Mouse (Mus musculus): ENCODE results near the gene Xpo6. TPM values are rescaled to one million over a fixed set of nuclear protein-coding genes. Genes with fewer than 3 reads are reported as not detected.

The Xpo6 gene
- polyA plus RNA-seq (2011; ENCODE audit: insufficient read depth, insufficient read length, low replicate concordance, missing spikeins) = 55.6 and 96.0 TPM in 2 replicates

DNA sequence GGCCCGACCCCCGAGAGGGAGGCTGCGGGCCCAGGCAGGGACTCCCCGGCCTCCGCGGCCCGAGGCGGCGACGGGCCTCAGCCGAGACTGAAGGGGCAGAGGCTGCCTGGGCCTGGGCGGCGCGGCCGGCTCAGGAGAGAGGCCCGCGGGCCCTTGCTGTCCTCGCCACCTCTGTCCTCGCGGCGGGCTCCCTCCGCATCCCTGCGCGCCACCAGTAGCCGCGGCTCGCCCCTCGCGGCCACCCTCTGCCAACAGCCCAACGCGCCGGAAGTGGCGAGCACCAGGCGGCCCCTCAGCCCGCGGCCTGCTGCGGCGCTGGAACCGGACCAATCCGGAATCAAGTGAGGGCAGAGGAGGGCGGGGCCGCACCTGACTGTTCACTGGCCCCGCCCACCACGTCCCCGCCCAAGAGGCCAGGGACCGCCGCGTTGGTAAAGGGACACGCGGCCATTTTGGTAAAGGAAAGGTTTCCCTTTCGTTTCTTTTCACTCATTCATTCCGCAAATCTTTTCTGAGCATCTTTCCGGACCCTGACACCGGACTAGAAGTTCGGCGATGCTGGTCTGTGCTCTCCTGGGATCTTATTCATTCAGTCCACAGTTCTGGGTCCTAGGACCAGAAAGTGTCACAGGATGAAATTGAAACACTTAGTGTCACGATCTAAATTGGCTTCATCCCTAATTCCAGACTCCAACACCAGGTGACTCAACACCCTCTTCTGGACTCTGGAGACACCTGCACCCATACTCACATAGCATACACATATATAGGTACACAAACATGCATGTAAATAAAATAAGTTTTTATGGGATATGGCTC lies at the start of gene Xpo6:
TSS of gene Xpo6 (minus strand) at position 324 of the 819 bp plus-strand sequence.
- Histone ChIP-seq H3K4me1 (ENCODE audit: control insufficient read depth, insufficient read depth, low read length) (no peaks in the 10 kb centered on the region; the same call in 1 of the 2 replicates), H3K4me3 (replicated peaks; ENCODE audit: control insufficient read depth, low read depth, low read length) (peak within 1 kb of the TSS; percentile 98), H3K27ac (ENCODE audit: control insufficient read depth, insufficient read depth, low read depth, low read length, poor library complexity) (peak within 1 kb of the TSS; percentile 94)
- under 1% methylated on average over 55 of the region's 57 CpGs for WGBS
- peak; percentile 92; the same call in 1 of the 2 replicates for TF ChIP-seq POLR2A (IDR thresholded peaks at IDR 0.05; ENCODE audit: borderline replicate concordance, control insufficient read depth, low read depth, low read length)
- TF ChIP-seq CTCF (IDR thresholded peaks at IDR 0.05; ENCODE audit: control insufficient read depth, insufficient read depth, low read length) = no peak

DNA sequence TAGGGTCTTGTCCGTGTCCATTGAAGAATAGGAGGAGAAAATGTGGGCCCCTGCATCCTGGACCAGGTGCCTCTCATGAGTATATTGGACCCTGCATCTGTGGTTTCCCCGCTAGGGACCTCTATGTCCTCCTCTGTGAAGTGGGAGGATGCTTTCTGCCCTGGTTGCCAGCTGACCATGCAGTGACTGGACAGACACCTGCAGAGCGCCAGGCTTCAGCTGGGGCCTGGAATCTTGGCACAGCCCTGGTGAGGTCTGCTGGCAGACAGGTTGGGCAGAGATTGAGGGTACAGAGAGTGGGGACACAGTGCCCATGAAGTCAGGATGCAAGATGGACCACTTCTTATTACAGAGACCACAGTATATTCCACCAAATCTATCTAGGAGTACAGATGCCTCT lies 49.7 kb upstream of the Xpo6 start:
- Histone ChIP-seq H3K27ac (ENCODE audit: control insufficient read depth, insufficient read depth, low read depth, low read length, poor library complexity) (no peak overlapping the region), H3K4me1 (ENCODE audit: control insufficient read depth, insufficient read depth, low read length) (no peaks in the 10 kb centered on the region), H3K4me3 (replicated peaks; ENCODE audit: control insufficient read depth, low read depth, low read length) (no peak overlapping the region)
- no peak for TF ChIP-seq CTCF (IDR thresholded peaks at IDR 0.05; ENCODE audit: control insufficient read depth, insufficient read depth, low read length)
- no peak for TF ChIP-seq POLR2A (IDR thresholded peaks at IDR 0.05; ENCODE audit: borderline replicate concordance, control insufficient read depth, low read depth, low read length)
- WGBS = 82% methylated on average over 3 of the region's 3 CpGs

DNA sequence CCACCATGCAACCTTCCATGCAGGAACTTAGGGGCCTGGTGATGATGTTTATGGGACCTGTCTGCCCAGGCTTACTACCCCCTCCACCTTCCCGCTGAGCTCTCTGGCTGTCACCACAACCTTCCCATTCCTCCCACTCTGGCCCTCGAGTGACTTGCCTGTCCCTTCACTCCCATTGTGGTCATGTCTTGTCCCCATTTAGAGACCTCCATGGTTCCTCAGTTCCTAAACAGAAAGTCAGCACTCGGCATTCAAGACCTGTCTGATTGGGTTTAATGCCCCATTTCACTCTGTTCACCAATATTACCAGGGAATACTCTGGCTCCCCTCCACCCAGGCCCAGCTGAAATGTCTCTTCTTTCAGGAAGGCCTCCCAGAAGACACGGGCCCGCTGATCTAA lies 48.8 kb upstream of the Xpo6 start:
- Histone ChIP-seq H3K27ac (ENCODE audit: control insufficient read depth, insufficient read depth, low read depth, low read length, poor library complexity) (no peak overlapping the region), H3K4me3 (replicated peaks; ENCODE audit: control insufficient read depth, low read depth, low read length) (no peak overlapping the region), H3K4me1 (ENCODE audit: control insufficient read depth, insufficient read depth, low read length) (no peaks in the 10 kb centered on the region)
- 75% methylated on average over 5 of the region's 5 CpGs for WGBS
- TF ChIP-seq CTCF (IDR thresholded peaks at IDR 0.05; ENCODE audit: control insufficient read depth, insufficient read depth, low read length) (no peak), POLR2A (IDR thresholded peaks at IDR 0.05; ENCODE audit: borderline replicate concordance, control insufficient read depth, low read depth, low read length) (no peak)

DNA sequence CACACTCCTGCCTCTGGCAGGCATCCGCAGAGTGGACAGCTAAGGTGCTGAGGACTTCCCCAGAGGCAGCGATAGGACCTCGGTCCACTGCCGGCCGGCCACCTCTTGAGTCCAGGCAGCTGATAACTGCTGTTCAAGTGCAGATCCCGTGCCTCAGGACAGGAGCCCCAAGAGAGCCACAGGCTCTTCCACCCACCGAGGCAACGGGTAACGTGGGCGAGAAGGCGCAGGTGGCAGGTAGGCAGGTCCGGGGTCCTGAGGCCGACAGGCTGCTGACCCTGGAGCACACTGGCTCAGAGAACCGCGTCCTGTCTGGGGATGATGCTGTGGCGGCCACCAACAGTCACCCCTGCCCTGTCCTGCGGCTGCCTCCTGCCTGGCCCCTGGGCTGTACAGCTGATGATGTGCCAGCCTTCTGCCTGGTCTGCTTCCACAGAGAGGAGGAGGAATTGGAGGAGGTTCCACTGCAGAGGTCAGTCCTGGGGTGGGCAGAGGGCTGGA lies 48.4 kb upstream of the Xpo6 start:
- Histone ChIP-seq H3K4me1 (ENCODE audit: control insufficient read depth, insufficient read depth, low read length) (peaks cover 1% of the 10 kb centered on the region; the same call in 1 of the 2 replicates), H3K27ac (ENCODE audit: control insufficient read depth, insufficient read depth, low read depth, low read length, poor library complexity) (no peak overlapping the region), H3K4me3 (replicated peaks; ENCODE audit: control insufficient read depth, low read depth, low read length) (no peak overlapping the region)
- TF ChIP-seq CTCF (IDR thresholded peaks at IDR 0.05; ENCODE audit: control insufficient read depth, insufficient read depth, low read length) (no peak), POLR2A (IDR thresholded peaks at IDR 0.05; ENCODE audit: borderline replicate concordance, control insufficient read depth, low read depth, low read length) (no peak)
- 75% methylated on average over 17 of the region's 17 CpGs for WGBS

DNA sequence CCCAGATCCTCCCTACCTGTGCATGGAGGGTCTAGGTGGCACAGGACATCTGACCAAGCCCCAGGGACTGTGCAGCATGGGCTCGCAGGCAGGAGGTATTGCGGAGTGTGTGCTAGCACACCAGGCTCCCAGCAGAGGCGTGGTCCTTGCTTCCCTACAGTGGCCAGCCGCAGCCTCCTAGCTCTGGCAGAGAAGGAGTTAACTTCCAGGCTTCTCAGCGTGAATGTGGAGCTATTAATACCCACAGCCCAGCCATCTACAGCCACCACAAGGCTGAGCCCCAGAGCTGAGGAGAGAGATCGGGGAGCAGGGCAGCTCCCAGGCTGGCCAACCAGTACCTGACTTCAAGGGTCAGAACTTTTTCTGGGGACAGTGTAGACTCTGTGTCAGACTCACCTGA lies 47.8 kb upstream of the Xpo6 start:
- TF ChIP-seq CTCF (IDR thresholded peaks at IDR 0.05; ENCODE audit: control insufficient read depth, insufficient read depth, low read length) = no peak
- WGBS = 32% methylated on average over 6 of the region's 6 CpGs
- Histone ChIP-seq H3K4me1 (ENCODE audit: control insufficient read depth, insufficient read depth, low read length) (peaks cover 1% of the 10 kb centered on the region; the same call in 1 of the 2 replicates), H3K4me3 (replicated peaks; ENCODE audit: control insufficient read depth, low read depth, low read length) (no peak overlapping the region), H3K27ac (ENCODE audit: control insufficient read depth, insufficient read depth, low read depth, low read length, poor library complexity) (no peak overlapping the region)

DNA sequence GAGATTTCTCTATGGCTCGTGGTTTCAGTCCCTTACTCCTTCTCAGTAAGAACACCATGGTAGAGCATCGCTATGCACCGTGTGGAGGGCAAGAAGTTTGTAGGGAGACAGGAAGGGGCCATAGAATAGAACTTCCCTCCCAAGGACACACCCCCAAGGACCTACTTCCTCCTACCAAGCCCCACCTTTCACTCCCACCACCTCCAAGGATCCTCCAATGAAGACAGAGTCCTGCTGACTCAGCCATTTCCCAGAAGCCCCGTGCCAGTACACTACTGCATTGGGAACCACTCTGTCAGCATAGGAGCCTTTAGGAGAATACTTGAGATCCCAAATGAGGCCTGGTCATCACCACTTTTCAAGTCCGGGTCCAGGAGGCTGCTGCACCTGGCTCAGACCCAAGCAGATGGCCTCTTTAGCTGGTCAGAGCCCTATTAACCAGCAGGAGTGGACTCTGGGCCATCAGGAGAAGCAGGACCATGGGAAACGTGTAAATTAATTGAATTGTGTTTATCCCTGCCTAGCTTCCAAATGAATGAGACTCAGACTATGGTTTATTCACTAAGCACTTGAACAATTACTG lies 44.0 kb upstream of the Xpo6 start:
- 37% methylated on average over 6 of the region's 6 CpGs for WGBS
- Histone ChIP-seq H3K4me3 (replicated peaks; ENCODE audit: control insufficient read depth, low read depth, low read length) (no peak overlapping the region), H3K4me1 (ENCODE audit: control insufficient read depth, insufficient read depth, low read length) (peaks cover 1% of the 10 kb centered on the region; the same call in 1 of the 2 replicates), H3K27ac (ENCODE audit: control insufficient read depth, insufficient read depth, low read depth, low read length, poor library complexity) (no peak overlapping the region)
- TF ChIP-seq CTCF (IDR thresholded peaks at IDR 0.05; ENCODE audit: control insufficient read depth, insufficient read depth, low read length) = no peak
- TF ChIP-seq POLR2A (IDR thresholded peaks at IDR 0.05; ENCODE audit: borderline replicate concordance, control insufficient read depth, low read depth, low read length) = no peak

DNA sequence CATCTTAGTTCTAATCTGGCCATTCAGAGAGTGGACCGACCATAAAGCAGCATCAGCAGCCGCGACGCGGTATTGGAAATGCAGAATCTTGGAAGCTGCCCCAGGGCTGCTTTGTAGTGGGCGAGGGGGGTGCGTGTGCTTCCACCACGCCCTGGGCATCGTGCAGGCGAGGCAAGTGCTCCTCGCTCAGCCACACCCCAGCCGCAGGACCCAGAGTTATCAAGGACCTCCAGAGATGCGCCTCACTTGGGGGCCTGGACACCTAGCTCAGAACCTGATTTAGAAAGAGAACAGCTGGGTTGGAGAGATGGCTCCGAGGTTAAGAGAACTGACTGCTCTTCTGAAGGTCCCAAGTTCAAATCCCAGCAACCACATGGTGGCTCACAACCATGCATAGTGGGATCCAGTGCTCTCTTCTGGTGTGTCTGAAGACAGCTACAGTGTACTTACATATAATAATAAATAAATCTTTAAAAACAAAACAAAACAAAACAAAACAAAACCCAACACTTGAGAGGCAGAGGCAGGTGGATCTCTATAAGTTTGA lies 40.6 kb upstream of the Xpo6 start:
- TF ChIP-seq POLR2A (IDR thresholded peaks at IDR 0.05; ENCODE audit: borderline replicate concordance, control insufficient read depth, low read depth, low read length) = no peak
- Histone ChIP-seq H3K4me3 (replicated peaks; ENCODE audit: control insufficient read depth, low read depth, low read length) (no peak overlapping the region), H3K27ac (ENCODE audit: control insufficient read depth, insufficient read depth, low read depth, low read length, poor library complexity) (no peak overlapping the region), H3K4me1 (ENCODE audit: control insufficient read depth, insufficient read depth, low read length) (peaks cover 3% of the 10 kb centered on the region)
- WGBS = 74% methylated on average over 14 of the region's 14 CpGs

DNA sequence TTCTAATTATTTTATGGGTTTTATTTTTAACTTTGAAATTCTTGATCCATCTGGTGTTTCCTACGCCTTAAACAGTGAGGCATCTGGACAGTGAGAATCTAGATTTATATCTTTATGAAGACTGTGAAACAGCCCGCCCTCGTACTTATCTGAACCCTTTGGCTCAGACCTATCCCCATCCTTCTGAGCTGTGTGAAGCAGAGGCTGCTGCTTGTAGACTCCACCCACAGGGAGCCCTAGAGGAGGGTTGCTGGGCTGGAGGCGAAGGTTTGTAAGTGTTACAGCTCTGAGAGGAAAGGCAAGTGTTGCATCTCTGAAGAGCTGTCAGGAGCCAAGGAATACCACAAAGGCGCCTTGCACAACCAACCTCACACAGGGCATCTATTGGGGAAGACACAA lies 36.5 kb upstream of the Xpo6 start:
- no peak for TF ChIP-seq CTCF (IDR thresholded peaks at IDR 0.05; ENCODE audit: control insufficient read depth, insufficient read depth, low read length)
- TF ChIP-seq POLR2A (IDR thresholded peaks at IDR 0.05; ENCODE audit: borderline replicate concordance, control insufficient read depth, low read depth, low read length) = no peak
- Histone ChIP-seq H3K4me3 (replicated peaks; ENCODE audit: control insufficient read depth, low read depth, low read length) (no peak overlapping the region), H3K4me1 (ENCODE audit: control insufficient read depth, insufficient read depth, low read length) (peaks cover 4% of the 10 kb centered on the region), H3K27ac (ENCODE audit: control insufficient read depth, insufficient read depth, low read depth, low read length, poor library complexity) (no peak overlapping the region)
- 33% methylated on average over 5 of the region's 5 CpGs for WGBS
